Mouse (Mus musculus) spleen, postnatal 10 days (tissue): ENCODE results near the gene Lgsn.

Experiments used
- DNase-seq, 2 experiments: peaks; one replicate each; pipeline ENCODE4 v3.0.0; 2021 to 2022; ENCODE audit warnings: low spot score in 2 of 2

Lgsn gene

DNA sequence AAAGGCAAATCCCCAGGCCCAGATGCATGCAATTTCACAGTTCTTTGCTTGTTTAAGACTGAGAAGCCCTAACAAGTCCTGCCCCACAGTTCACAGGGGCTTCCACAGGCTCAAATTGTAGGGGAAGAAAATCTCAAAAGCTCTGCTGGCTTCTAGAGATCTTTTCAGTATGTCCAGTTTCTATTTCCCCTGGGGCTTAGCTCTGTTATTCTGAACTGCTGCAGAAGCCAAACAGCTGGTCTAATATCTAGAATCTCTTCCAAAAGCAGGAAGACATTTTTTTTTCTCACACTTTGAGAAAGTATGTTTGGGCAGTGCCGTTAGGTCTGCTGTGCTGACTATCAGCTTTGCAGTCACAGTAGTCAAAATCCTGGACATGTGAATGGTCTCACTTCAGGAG is 38.6 kb downstream of the Lgsn start:
- DNase-seq, result no peak

DNA sequence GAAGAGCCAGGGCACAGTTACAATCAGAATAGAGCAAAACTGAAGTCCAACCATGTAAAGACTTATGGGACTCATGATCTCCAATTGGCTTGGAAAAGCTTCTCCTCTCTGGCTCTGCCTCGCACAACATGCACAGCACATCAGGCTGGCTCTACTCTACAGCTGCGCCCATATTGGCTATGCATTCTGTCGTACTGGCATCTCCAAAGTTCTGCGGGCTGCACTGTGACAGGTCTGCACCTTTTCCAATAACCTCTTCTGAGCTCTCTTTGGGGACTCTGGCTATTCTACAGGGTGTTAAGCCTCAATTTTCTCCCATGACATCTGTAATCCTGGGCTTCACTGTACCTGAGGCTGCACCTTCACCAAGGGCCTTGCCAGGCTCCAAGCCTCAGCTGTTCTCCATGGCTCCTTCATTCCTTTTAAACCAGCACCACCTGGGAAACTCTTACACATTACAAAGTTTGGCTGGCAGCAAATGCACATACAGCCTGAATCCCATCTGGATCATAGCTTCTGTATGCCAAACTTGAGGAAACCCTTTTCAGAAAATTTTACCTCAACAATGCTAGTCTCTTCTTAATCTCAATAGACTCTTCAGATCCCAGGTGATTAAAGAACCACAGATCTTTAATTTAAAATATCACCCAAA is 44.5 kb downstream of the Lgsn start:
- no peak for DNase-seq

GRCm38 (mm10) chr1:31222564-31222963 is 46.4 kb downstream of the Lgsn start, which contains the start of the genes 4931428L18Rik and Pih1d3:
TSS of gene 4931428L18Rik (minus strand) at chr1:31222684.
TSS of gene Pih1d3 (plus strand) at chr1:31222838.
- DNase-seq, result no peak

- DNase-seq, result no peak
These were observed 57.3 kb downstream of the Lgsn start for GRCm38 (mm10) chr1:31233319-31234036.
